Mouse (Mus musculus) hindbrain, embryonic 12.5 days (tissue): ENCODE data around the gene Zfp729a. TPM values are rescaled to one million over a fixed set of nuclear protein-coding genes. Genes with fewer than 3 reads are reported as not detected.
"Not testable (repeated sequence)": the region's sequence is repeated elsewhere in the genome, so short reads cannot be mapped to it uniquely, and the experiment has no call there.

Experiments used
- ATAC-seq: fragments of 200-750 bp; cut with Nextera tagmentation; 2 replicates; pipeline ENCODE4 v1.8.0; 2017; ENCODE audit warnings: moderate TSS enrichment; ENCODE audit not compliant: low FRiP score
- H3K27ac ChIP-seq: fragments of 300-500 bp; sonication (generic); 2 replicates; pipeline ENCODE4 v1.5.1; 2016; ENCODE audit warnings: mild to moderate bottlenecking
- H3K27me3 ChIP-seq: fragments of 300-500 bp; sonication (generic); 2 replicates; pipeline ENCODE4 v1.6.1; 2016; ENCODE audit warnings: mild to moderate bottlenecking
- H3K36me3 ChIP-seq: fragments of 300-500 bp; sonication (generic); 2 replicates; pipeline ENCODE4 v1.6.1; 2016; ENCODE audit warnings: mild to moderate bottlenecking
- H3K4me1 ChIP-seq: fragments of 300-500 bp; sonication (generic); 2 replicates; pipeline ENCODE4 v1.6.1; 2016
- H3K4me2 ChIP-seq: fragments of 300-500 bp; sonication (generic); replicated peaks from 2 replicates; pipeline ENCODE4 v1.6.1; 2016; ENCODE audit warnings: mild to moderate bottlenecking
- H3K4me3 ChIP-seq: fragments of 300-500 bp; sonication (generic); 2 replicates; pipeline ENCODE4 v1.5.1; 2016; ENCODE audit warnings: mild to moderate bottlenecking
- H3K9ac ChIP-seq: fragments of 300-500 bp; sonication (generic); 2 replicates; pipeline ENCODE4 v1.6.1; 2016; ENCODE audit warnings: mild to moderate bottlenecking, moderate library complexity
- H3K9me3 ChIP-seq: fragments of 300-500 bp; sonication (generic); replicated peaks from 2 replicates; pipeline ENCODE4 v1.6.1; 2016; ENCODE audit warnings: mild to moderate bottlenecking
- WGBS: fragments of 180-500 bp; shearing (Covaris S2); methylation state at CpG from one replicate; pipeline ENCODE4 v1.1.7; 2016; 5-methylcytosine and 5-hydroxymethylcytosine counted together
- polyA plus RNA-seq: library from polyadenylated mRNA; unstranded; fragments of >200 nt; fragmentation: Nextera tagmentation; extraction: Ambion mirVana; gene quantifications from 2 replicates; pipeline ENCODE4 v1.2.1, GENCODE M21; 2016

The Zfp729a gene
- polyA plus RNA-seq: 2.9 and 3.7 TPM in 2 replicates

DNA sequence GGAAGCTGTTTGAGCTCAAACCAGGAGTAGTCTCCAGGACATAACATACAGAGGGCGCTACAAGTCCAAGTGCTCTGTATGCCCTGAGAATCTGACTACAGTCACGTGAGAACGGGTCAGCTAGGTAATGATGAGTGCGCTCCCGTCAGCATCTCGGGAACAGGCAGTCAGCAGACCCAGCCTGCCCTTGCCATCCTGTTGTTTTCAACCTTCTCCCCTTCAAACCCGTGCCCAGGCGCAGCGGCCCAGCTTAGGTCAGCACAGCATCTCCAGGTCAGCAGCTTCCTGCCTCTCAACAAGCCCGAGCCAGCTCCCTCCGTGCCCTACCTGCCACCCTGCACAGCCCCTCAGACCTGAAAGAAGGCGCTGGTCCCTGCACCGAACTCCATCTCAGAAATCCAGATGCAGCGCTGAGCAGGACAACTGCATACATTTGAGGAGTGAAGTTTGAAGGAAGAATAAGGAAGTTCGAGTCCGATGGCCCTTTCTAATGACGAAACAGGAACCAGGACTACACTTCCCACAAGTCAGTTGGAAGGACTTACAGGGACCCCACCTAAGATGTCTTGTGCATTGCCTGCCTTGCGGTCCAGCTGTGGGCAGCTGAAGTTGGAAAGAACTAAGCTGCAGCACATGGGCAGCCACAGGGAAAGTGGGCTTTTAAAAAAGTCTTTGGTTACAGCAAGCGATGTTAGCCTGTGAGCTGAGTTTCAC lies at the start of gene Zfp729a, which contains the start of gene Gm49345:
Gene Zfp729a, minus strand, starts transcription at position 498 of the 714 bp plus-strand sequence.
Gene Gm49345, minus strand, starts transcription at position 476 of the 714 bp plus-strand sequence.
- H3K9ac ChIP-seq: peak within 1 kb of the TSS; percentile 75
- H3K4me2 ChIP-seq: peak within 1 kb of the TSS; percentile 49
- WGBS: under 1% methylated on average over 19 of the region's 19 CpGs
- no peaks in the 10 kb centered on the region for H3K36me3 ChIP-seq
- no peaks in the 10 kb centered on the region for H3K27me3 ChIP-seq
- ATAC-seq: peak; percentile 99
- H3K9me3 ChIP-seq: no peaks in the 10 kb centered on the region
- H3K4me1 ChIP-seq: peaks cover 2% of the 10 kb centered on the region; the same call in 1 of the 2 replicates
- H3K4me3 ChIP-seq: peak within 1 kb of the TSS; percentile 79
- H3K27ac ChIP-seq: peak within 1 kb of the TSS; percentile 57; the same call in 1 of the 2 replicates

GRCm38 (mm10) chr13:67686971-67687370 lies 49.4 kb upstream of the Zfp729a start, which contains the start of gene Zfp738:
Zfp738 (minus strand) TSS chr13:67687071.
- ATAC-seq: no peak
- no peaks in the 10 kb centered on the region for H3K9me3 ChIP-seq
- no peaks in the 10 kb centered on the region for H3K27me3 ChIP-seq
- peaks cover 2% of the 10 kb centered on the region; the same call in 1 of the 2 replicates for H3K4me1 ChIP-seq
- no peaks in the 10 kb centered on the region for H3K36me3 ChIP-seq
- H3K27ac ChIP-seq: no peak within 1 kb of the TSS
- H3K4me3 ChIP-seq: no peak within 1 kb of the TSS
- no peak within 1 kb of the TSS for H3K4me2 ChIP-seq
- WGBS: 84% methylated on average over 4 of the region's 4 CpGs
- no peak within 1 kb of the TSS for H3K9ac ChIP-seq

DNA sequence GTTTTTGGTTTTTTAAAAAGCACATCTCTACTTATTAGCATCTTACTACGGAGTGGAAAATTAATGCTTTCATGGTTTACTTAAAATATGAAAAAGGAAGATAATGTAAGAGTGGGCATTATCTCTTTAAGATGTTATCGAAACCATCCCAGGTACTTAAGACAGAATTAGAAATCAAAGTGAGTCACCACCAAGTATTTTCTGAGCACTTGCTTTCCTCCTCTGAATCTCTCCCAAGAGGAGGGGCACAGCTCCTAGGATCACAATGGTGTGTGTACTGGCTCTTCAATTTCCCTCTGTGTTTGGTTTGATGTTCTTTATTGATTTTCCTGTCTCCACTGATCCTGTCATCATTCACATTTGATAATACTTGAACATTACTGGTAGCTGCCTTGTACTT lies 46.2 kb upstream of the Zfp729a start:
- Histone ChIP-seq H3K4me3 (peak overlapping the region; percentile 71), H3K4me2 (peak overlapping the region; percentile 77)
- H3K4me1 ChIP-seq, H3K36me3 ChIP-seq, H3K9ac ChIP-seq, H3K27me3 ChIP-seq, H3K9me3 ChIP-seq, H3K27ac ChIP-seq: not testable (repeated sequence)
- WGBS: 79% methylated on average over 2 of the region's 2 CpGs
- ATAC-seq: peak; percentile 20; the same call in 1 of the 2 replicates

GRCm38 (mm10) chr13:67682959-67683735 lies 45.6 kb upstream of the Zfp729a start:
- H3K27ac ChIP-seq, H3K9me3 ChIP-seq, H3K4me1 ChIP-seq, H3K36me3 ChIP-seq, H3K27me3 ChIP-seq: not testable (repeated sequence)
- 15% methylated on average over 16 of the region's 16 CpGs for WGBS
- peak overlapping the region; percentile 71 for H3K4me3 ChIP-seq
- peak overlapping the region; percentile 76 for H3K9ac ChIP-seq
- peak overlapping the region; percentile 77 for H3K4me2 ChIP-seq
- peak; percentile 100 for ATAC-seq

DNA sequence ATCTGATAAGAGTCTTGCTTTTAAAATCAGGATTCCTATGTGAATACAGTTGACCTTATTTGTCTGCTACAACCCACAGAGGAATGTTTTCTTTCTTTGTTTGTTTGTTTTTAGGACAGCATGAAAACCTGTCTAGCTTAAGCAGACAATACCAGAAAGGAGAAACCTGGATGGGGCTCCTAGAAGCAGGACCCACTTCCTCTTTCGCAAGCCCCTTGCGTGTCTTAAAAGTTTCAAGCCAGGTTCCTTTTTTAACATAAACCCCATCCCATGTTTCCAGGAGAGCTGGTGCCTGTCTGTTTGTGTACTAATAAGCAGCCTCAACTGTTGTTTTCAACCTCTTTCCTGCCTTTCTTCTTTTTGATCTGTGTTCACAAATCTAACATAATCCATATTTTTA lies 37.3 kb upstream of the Zfp729a start:
- Histone ChIP-seq H3K4me1 (no peaks in the 10 kb centered on the region), H3K27ac (no peak overlapping the region), H3K9me3 (no peaks in the 10 kb centered on the region), H3K27me3 (no peaks in the 10 kb centered on the region), H3K36me3 (peaks cover 5% of the 10 kb centered on the region), H3K9ac (no peak overlapping the region), H3K4me2 (no peak overlapping the region), H3K4me3 (no peak overlapping the region)
- ATAC-seq: no peak
- WGBS: 96% methylated on average over 2 of the region's 2 CpGs

DNA sequence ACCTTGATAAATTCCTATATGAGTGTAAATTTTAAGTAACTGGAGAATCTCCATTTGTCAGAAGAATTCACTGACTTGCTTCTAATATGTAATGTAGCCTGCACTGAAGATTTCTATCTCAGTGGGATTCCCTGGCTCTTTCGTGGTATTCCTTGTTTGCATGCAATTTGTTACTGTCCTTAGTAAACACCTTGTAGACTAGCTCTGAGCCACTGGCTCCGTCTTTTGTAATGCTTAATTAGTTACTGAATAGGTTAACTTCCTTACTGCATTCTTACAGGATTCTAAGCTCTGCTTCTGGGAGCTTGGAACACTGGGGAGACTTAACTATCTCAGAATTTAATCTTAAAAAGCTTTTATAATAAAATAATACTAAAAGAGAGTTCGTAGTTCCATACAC lies 14.9 kb upstream of the Zfp729a start:
- Histone ChIP-seq H3K9me3 (no peaks in the 10 kb centered on the region), H3K4me1 (no peaks in the 10 kb centered on the region), H3K9ac (no peak overlapping the region), H3K4me2 (no peak overlapping the region), H3K36me3 (no peaks in the 10 kb centered on the region), H3K27me3 (no peaks in the 10 kb centered on the region), H3K4me3 (no peak overlapping the region), H3K27ac (no peak overlapping the region)
- ATAC-seq: no peak
- 42% methylated on average over 3 of the region's 3 CpGs for WGBS

- peaks cover 3% of the 10 kb centered on the region; the same call in 1 of the 2 replicates for H3K4me1 ChIP-seq
- no peaks in the 10 kb centered on the region for H3K36me3 ChIP-seq
- H3K4me3 ChIP-seq: no peak overlapping the region
- H3K4me2 ChIP-seq: no peak overlapping the region
- H3K27ac ChIP-seq: no peak overlapping the region
- ATAC-seq: no peak
- WGBS: 91% methylated on average over 4 of the region's 4 CpGs
- H3K9me3 ChIP-seq: 0 out of 2 replicates have a peak, but pooled peaks cover 3% of the 10 kb centered on the region
- no peak overlapping the region for H3K9ac ChIP-seq
- no peaks in the 10 kb centered on the region for H3K27me3 ChIP-seq
These were observed 27.5 kb downstream of the Zfp729a start for GRCm38 (mm10) chr13:67610108-67610507.

- Histone ChIP-seq H3K36me3 (no peaks in the 10 kb centered on the region), H3K27ac (no peak within 1 kb of the TSS), H3K4me3 (peak within 1 kb of the TSS; percentile 59), H3K9me3 (0 out of 2 replicates have a peak, but pooled peaks cover 3% of the 10 kb centered on the region), H3K4me2 (peak within 1 kb of the TSS; percentile 52), H3K9ac (peak within 1 kb of the TSS; percentile 67), H3K27me3 (no peaks in the 10 kb centered on the region), H3K4me1 (peaks cover 3% of the 10 kb centered on the region; the same call in 1 of the 2 replicates)
- WGBS: 4% methylated on average over 20 of the region's 20 CpGs
- peak; percentile 97 for ATAC-seq
These were observed 28.3 kb downstream of the Zfp729a start, which contains the start of gene Zfp729b for GRCm38 (mm10) chr13:67609066-67609876. Zfp729b (minus strand) TSS chr13:67609707.

DNA sequence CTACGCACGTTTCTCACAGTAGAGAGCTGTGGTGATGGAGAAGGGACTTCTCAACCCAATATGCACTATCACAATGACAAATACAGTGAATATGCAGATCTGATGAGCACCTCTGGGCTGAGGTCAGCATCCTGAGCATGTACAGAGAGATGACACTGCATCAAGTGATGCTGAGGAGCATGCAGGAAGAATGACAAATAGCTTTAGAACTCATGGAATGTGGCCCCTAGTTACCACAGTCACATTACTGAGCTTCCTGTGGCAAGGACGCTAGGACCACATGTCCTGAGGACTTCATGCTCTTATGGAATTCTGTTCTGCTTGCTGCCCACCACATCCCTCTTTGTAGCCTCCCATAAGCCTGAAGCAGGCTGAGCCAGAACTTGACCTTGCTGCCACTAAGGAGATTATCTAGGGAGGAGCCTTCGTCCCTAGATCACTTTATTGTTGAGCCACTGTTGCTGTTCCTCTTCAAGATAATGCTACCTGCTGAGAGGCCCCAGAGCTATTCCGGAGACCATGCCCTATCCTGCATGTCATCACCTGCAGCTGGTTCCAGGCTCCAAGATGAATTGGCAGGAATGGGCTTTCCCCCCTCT lies 64.9 kb downstream of the Zfp729a start:
- H3K36me3 ChIP-seq: no peaks in the 10 kb centered on the region
- no peaks in the 10 kb centered on the region for H3K9me3 ChIP-seq
- no peak overlapping the region for H3K9ac ChIP-seq
- H3K4me2 ChIP-seq: no peak overlapping the region
- no peaks in the 10 kb centered on the region for H3K27me3 ChIP-seq
- WGBS: 71% methylated on average over 5 of the region's 5 CpGs
- no peak for ATAC-seq
- H3K4me1 ChIP-seq: no peaks in the 10 kb centered on the region
- H3K4me3 ChIP-seq: no peak overlapping the region
- no peak overlapping the region for H3K27ac ChIP-seq
